In the genomic region with DNA sequence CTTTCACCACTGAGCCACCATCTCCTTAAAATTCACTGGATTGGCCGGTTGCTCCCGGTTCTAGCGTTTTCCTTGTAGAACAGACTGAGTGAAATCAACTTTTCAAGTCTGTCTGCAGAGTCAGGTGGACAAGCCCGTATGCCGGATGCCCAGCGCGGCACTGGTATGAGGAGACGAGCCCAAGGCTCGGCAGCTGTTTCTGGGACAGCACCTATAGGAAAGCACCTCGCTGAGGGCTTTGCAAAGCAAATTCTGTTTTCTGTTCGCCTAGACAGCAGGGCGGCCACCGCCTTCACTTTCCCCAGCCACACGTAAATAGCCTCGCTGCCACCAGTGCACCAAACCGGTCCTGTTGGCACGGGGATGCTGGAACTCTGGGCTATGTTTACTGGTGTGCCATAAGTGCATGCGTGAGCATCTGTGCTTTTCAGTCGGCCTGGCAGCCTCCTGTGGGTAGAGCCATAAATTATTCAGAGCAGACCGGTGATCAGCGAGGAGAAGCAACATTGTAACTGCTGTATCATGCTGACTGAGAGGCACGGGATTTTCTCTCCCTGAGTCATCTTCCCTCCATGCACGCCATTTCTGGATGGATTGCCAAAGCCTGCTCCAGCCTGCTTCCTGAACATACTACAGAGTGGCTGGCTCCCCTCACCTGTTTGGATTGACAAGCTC, we compare ENCODE assay signal across 9 mouse cellular contexts. TPM values are rescaled to one million over a fixed set of nuclear protein-coding genes. Genes with fewer than 3 reads are reported as not detected.
DNase-seq lines count a peak whose midpoint lies in the region; TF ChIP-seq lines count a peak whose summit lies in the region.
"Had no signal": no experiment of that assay in that cellular context is flagged by ENCODE, and none has a peak within 500 bp of the region (broad histone marks: within the 10 kb centered on the region; RNA-seq: fewer than 3 reads in every experiment).

No protein-coding gene starts in this region.

- TF ChIP-seq CTCF in cortical plate, adult 2 months (IDR thresholded peaks at IDR 0.05; ENCODE audit: extremely low read depth, insufficient read depth, low read length) = no peak

- H3K4me3 ChIP-seq in cortical plate, adult 2 months (ENCODE audit: insufficient read depth, low read length) = no peak overlapping the region
- H3K4me3 ChIP-seq in embryonic facial prominence, embryonic 10.5 days = no peak overlapping the region
- H3K4me3 ChIP-seq: midbrain, embryonic 12.5 days had no signal

- no peaks in the 10 kb centered on the region for H3K9me3 ChIP-seq in embryonic facial prominence, embryonic 10.5 days
- H3K9me3 ChIP-seq: midbrain, embryonic 12.5 days had no signal

- H3K36me3 ChIP-seq in embryonic facial prominence, embryonic 10.5 days (replicated peaks) = no peaks in the 10 kb centered on the region
- H3K36me3 ChIP-seq: midbrain, embryonic 12.5 days had no signal

- peak overlapping the region; percentile 11 for H3K27ac ChIP-seq in cortical plate, adult 2 months (ENCODE audit: insufficient read depth, low read length)
- H3K27ac ChIP-seq in embryonic facial prominence, embryonic 10.5 days (replicated peaks) = no peak overlapping the region
- H3K27ac ChIP-seq: midbrain, embryonic 12.5 days had no signal

- intact Hi-C loops in left cerebral cortex, postnatal 36 days (cut with DNase I) = loop anchor here (5.0 kb wide), 1 partner anchor 131 kb away; no protein-coding TSS in a partner anchor

- H3K4me1 ChIP-seq in cortical plate, adult 2 months (ENCODE audit: control insufficient read depth, insufficient read depth, low read length) = peaks cover 27% of the 10 kb centered on the region
- no peaks in the 10 kb centered on the region for H3K4me1 ChIP-seq in embryonic facial prominence, embryonic 10.5 days

- WGBS in embryonic facial prominence, embryonic 10.5 days = 89% methylated on average over 23 of the region's 23 CpGs

- peak; percentile 75 for DNase-seq in adrenal gland, adult 2 months
- no peak for DNase-seq in adrenal gland, adult 8-10 months
- peak; percentile 85 for DNase-seq in MN1 (ENCODE audit: low spot score)
- peak; percentile 75 to 84 for DNase-seq in left cerebral cortex, postnatal 36 days (ENCODE audit: low spot score in 2 of 2)
- DNase-seq in heart, adult 11 months = no peak
- no peak for DNase-seq in embryonic facial prominence, embryonic 10.5 days (ENCODE audit: low spot score)
- DNase-seq in spleen, postnatal 10 days (ENCODE audit: low spot score in 2 of 2) = no peak

- TF ChIP-seq POLR2A in cortical plate, adult 2 months (IDR thresholded peaks at IDR 0.05; ENCODE audit: extremely low read depth, insufficient read depth, low read length) = no peak

- H3K27me3 ChIP-seq in embryonic facial prominence, embryonic 10.5 days (replicated peaks; ENCODE audit: low read depth, poor library complexity, severe bottlenecking) = no peaks in the 10 kb centered on the region
- H3K27me3 ChIP-seq: midbrain, embryonic 12.5 days had no signal

RNA-seq across cellular contexts. Expression of a gene that starts 53.1 kb away (rescaled TPM):
- 1 to 10 TPM; 5.3 to 5.4 TPM for total RNA-seq in adrenal gland, adult 2 months (2021)
- polyA plus RNA-seq in adrenal gland, adult 2 months (2012; rRNA removed) = 8.0 and 8.6 TPM in 2 replicates
- total RNA-seq in adrenal gland, adult 8-10 months (2022) = 10 to 100 TPM in 3 of 4 experiments, 1 to 10 TPM in 1; 9.0 to 14.1 (median 12.0) TPM
- polyA plus RNA-seq in cortical plate, adult 2 months (2012; rRNA removed) = 184 and 196 TPM in 2 replicates
- 100 to 1,000 TPM; 211 to 220 TPM for total RNA-seq in left cerebral cortex, postnatal 36 days (2021)
- polyA plus RNA-seq in embryonic facial prominence, embryonic 10.5 days (2016; fragmentation: Nextera tagmentation; extraction: Ambion mirVana) = 1.1 and 1.3 TPM in 2 replicates

Comparison
In these comparisons a context has a peak if more than half of its experiments do, and no peak if none do; other contexts are left out.
1. DNase-seq: peak in adrenal gland, adult 2 months (single experiment), MN1 (single experiment) and left cerebral cortex, postnatal 36 days (2 of 2); none in adrenal gland, adult 8-10 months (single experiment), heart, adult 11 months (single experiment), embryonic facial prominence, embryonic 10.5 days (single experiment) and spleen, postnatal 10 days (0 of 2).
2. RNA of a gene that starts 53.1 kb away (total RNA-seq): 211 to 220 TPM in left cerebral cortex, postnatal 36 days; 9.0 to 14.1 TPM in adrenal gland, adult 8-10 months and 5.3 to 5.4 TPM in adrenal gland, adult 2 months; every median in the first group is over 10 times any median in the second.